Mouse (Mus musculus) ES-E14 (cell line): ENCODE data around the gene 4930449I24Rik.
"Not testable (repeated sequence)": the region's sequence is repeated elsewhere in the genome, so short reads cannot be mapped to it uniquely, and the experiment has no call there.

Experiments used
- CHD2 ChIP-seq: IDR thresholded peaks from 2 replicates; pipeline ENCODE4 v1.6.1; 2014; ENCODE audit warnings: mild to moderate bottlenecking, low read depth, low read length, inconsistent platforms
- MAFK ChIP-seq: IDR thresholded peaks from 2 replicates; pipeline ENCODE4 v1.6.1; 2014; ENCODE audit warnings: mild to moderate bottlenecking, low read depth, low read length, inconsistent platforms; ENCODE audit not compliant: insufficient read depth
- ZC3H11A ChIP-seq: IDR thresholded peaks from 2 replicates; pipeline ENCODE4 v1.6.1; 2012; ENCODE audit warnings: low read depth, mild to moderate bottlenecking, inconsistent platforms, low read length, borderline replicate concordance
- ZNF384 ChIP-seq: IDR thresholded peaks from 2 replicates; pipeline ENCODE4 v1.6.1; 2012; ENCODE audit warnings: low read depth, low read length, inconsistent platforms

DNA sequence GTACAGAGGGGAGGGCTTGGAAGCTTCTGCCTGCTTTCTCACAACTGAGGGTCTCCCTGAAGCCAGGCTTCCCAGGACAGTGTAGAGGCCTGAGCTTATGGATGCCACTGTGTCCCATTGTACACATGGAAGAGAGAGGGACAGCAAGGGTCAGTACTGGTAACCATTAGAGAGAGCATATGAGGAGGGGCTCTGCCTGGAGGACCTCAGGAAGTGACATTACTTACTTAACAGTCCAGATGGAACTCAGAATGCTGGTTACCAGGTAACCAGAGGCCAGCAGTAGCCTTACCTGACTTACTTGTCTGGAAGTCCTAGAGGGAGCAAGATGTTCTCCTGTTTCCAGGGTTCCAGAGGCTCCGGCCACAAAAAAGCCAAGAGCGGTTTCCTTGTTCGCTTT, 23.3 kb downstream of the 4930449I24Rik start, which contains the start of gene Gm3404:
- TF ChIP-seq ZNF384, MAFK, CHD2, ZC3H11A: not testable (repeated sequence)
